Mouse (Mus musculus): ENCODE data around the gene Tcea3.

The Tcea3 gene

DNA sequence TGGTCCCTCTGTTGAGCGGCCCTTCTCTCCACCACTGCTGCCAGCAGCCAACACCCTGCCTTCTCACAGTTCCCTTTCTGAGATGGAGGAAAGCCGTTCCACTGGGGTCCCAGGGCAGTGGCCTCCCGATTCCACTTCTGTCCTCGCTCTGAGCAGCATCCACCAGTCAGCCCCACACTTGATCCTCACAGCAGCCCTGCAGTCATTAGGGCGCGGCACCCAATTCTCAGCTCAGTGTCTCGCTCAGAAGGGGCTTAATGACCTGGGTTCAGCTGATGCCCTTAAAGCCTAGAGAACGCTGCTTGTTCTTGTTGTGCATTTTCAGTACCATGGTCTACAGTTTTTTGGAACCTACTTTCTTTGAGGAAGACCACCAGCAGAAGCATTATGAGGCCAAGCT, 33.6 kb downstream of the Tcea3 start:
- DNase-seq (ENCODE audit: low spot score in 2 of 2) = no peak

DNA sequence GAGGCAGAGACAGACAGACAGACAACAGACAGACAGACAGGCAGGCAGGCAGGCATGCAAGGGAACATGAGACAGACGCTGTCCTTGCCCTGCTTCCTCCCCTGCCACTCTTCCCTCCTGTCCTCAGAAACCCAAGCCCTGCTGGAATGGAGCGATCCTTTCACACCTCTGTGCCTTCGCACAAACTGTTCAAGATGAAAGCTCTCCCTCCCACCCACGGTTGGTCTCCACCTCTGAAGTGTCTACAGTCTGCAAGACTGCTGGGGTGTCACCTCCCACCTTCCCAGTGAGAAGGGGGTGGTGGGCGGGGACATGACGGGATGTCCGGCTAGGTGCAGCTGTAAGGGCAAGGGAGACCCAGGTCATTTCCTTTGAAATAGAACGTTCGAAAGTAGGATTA, 34.1 kb downstream of the Tcea3 start:
- DNase-seq (ENCODE audit: low spot score in 2 of 2) = no peak

- no peak for DNase-seq (ENCODE audit: low spot score in 2 of 2)
Measured at GRCm38 (mm10) chr4:136282621-136283480, 35.3 kb downstream of the Tcea3 start.

GRCm38 (mm10) chr4:136283783-136284182, 36.3 kb downstream of the Tcea3 start:
- no peak for DNase-seq (ENCODE audit: low spot score in 2 of 2)

- DNase-seq (ENCODE audit: low spot score in 2 of 2) = peak in 1 of 2 experiments; percentile 37
Measured at GRCm38 (mm10) chr4:136284455-136284854, 36.9 kb downstream of the Tcea3 start, which contains the start of gene Zfp46. TSS of gene Zfp46 (plus strand) at chr4:136284683.

DNA sequence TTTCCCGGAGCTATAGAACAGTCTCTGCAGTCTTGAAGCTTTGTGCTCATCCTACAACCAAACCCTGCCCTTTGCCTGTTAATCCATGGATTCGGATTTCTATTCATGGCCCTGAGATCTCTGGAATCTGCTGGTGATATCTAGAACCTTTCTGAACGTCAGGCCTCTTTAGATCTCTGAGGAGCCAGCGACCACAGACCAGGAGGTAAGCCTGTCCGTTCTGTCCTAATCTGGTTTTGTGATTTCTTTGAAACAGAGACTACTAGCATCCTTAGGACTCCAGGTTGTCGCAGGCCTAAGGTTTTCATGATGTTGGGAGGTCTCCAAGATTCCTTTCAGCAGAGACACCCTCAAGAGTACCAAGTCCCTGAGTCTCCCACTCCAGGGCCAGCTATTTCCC, 37.4 kb downstream of the Tcea3 start:
- DNase-seq (ENCODE audit: low spot score in 2 of 2) = no peak

GRCm38 (mm10) chr4:136285348-136285810, 37.9 kb downstream of the Tcea3 start:
- DNase-seq (ENCODE audit: low spot score in 2 of 2) = peak; percentile 89 to 92

DNA sequence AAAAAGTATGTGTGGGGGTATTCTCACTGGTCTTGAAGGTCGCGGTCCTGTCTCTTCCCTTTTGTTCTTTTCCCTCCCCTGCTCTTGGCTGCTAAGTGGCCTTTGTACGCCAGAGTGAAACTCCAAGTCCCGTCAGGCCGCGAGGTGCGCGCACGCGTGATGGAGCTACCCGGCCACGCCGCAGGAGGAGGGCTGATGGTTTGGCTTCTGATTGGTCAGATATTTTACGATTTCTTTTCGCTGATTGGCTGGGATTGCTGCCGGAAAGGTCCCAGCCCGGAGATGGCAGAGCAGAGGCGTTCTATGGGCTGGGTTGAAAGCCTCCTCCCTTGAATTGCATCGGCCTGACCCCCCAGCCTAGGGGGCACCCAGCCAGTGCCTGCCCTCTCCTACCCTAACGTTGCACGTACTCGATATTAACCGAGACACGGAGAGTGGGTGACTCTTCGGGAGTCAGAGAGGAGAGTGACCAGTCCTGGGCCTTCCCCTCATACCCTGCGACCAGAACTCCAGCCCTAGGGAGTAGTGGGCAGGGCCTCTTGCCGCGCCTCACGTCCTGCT, 38.4 kb downstream of the Tcea3 start:
- peak; percentile 95 to 96 for DNase-seq (ENCODE audit: low spot score in 2 of 2)

- DNase-seq (ENCODE audit: low spot score in 2 of 2) = no peak
Measured at GRCm38 (mm10) chr4:136289918-136290780, 42.6 kb downstream of the Tcea3 start.

DNA sequence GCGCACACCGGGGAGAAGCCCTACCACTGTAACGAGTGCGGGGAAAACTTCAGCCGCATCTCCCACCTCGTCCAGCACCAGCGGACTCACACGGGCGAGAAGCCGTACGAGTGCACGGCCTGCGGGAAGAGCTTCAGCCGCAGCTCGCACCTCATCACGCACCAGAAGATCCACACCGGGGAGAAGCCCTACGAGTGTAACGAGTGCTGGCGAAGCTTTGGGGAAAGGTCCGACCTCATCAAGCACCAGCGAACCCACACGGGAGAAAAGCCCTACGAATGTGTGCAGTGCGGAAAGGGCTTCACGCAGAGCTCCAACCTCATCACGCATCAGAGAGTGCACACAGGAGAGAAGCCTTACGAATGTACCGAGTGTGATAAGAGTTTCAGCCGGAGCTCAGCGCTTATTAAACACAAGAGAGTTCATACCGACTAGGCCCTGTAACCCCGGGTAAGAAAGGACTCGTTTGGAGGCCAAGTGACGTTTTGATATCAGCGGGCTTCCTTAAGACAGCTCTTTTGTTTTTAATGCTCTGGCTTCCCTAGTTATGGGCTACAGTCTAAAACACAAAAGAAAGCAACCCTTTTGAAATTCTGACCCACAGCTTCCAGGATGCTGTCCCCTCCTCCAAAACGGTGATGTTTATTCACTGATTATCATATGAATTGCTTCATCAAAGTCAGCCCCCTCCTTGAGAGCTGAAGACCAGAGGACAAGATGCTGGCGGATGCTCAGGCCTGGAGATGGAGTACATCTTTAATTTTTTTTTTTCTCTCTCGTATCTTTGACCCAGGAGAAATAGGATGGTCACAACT, 43.5 kb downstream of the Tcea3 start:
- DNase-seq (ENCODE audit: low spot score in 2 of 2) = no peak

GRCm38 (mm10) chr4:136291692-136292091, 44.2 kb downstream of the Tcea3 start:
- DNase-seq (ENCODE audit: low spot score in 2 of 2) = no peak

DNA sequence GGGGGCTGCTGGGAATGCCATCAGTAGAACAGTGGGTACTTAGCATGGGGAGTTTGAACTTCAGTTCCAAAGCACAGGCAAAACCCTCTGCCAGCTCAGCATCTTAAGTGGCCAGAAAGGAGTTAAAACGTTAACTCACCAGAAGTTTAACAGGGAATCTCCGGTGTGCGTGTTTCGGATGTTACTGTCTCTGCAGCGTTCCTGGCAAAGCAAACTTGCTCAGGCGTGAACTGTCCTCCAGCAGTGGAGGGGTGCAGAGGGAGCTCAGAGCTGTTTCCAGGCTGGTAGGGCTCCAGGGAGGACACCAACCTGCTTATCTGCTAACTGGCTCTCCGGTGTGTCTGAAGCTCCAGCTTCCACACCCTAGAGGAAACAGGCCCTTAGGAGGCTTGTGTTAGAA, 48.4 kb downstream of the Tcea3 start:
- DNase-seq (ENCODE audit: low spot score in 2 of 2) = no peak

DNA sequence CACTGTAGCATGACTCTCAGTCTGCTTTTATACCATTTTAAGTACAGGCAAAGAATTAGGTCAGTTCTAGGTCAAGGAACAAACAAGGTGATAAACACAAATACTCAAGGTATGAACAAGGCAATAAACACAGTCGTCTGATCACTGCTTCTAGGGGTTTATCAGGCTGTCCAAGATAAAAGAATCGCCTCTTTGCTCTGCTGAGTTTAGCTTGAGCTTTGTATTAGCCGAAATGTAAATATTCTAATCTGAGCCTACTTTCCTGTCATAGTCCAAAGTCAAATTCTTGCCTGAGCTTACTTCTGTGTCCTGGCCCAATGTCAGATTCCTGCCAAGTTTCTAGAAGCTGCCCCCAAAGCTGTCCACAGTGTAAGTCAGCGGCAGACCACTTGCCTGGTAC, 54.9 kb downstream of the Tcea3 start:
- DNase-seq (ENCODE audit: low spot score in 2 of 2) = no peak

- DNase-seq (ENCODE audit: low spot score in 2 of 2) = no peak
Measured at GRCm38 (mm10) chr4:136304181-136304580, 56.7 kb downstream of the Tcea3 start.

DNA sequence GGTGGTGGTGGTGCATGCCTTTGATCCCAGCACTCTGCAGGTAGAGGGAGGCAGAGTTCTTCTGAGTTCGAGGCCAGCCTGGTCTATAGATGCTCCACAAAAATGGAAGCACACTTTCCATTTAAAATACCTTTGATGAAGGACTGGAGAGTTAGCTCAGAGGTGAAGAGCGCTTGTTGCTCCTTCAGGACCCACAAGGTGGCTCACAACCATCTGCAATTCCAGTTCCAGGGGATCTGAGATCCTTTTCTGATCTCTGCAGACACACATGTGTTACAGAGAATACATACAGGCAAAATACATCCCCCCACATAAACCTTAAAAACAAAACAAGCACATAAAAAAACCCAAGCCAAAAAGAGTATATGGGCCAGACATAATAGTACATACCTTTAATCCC, 60.8 kb downstream of the Tcea3 start:
- no peak for DNase-seq (ENCODE audit: low spot score in 2 of 2)

DNA sequence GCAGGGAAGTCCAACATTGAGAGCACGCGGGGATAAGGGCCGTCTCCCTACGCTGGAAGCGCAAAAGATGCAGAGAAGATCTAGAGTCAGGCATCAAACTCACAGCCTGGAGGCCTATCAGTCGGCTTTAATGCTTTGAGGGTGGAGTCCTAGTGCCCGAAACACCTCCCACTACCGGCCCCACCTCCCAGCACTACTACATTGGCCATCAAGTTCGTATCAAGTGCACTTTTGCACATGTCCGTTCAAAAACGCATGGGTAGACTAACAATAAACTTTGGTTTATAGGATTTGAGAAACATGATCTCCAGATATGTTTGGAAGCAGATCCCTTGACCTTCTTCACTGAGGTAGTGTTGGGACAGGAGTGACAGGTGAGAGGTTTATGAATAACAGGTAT, 62.3 kb downstream of the Tcea3 start:
- DNase-seq (ENCODE audit: low spot score in 2 of 2) = peak; percentile 72 to 81

DNA sequence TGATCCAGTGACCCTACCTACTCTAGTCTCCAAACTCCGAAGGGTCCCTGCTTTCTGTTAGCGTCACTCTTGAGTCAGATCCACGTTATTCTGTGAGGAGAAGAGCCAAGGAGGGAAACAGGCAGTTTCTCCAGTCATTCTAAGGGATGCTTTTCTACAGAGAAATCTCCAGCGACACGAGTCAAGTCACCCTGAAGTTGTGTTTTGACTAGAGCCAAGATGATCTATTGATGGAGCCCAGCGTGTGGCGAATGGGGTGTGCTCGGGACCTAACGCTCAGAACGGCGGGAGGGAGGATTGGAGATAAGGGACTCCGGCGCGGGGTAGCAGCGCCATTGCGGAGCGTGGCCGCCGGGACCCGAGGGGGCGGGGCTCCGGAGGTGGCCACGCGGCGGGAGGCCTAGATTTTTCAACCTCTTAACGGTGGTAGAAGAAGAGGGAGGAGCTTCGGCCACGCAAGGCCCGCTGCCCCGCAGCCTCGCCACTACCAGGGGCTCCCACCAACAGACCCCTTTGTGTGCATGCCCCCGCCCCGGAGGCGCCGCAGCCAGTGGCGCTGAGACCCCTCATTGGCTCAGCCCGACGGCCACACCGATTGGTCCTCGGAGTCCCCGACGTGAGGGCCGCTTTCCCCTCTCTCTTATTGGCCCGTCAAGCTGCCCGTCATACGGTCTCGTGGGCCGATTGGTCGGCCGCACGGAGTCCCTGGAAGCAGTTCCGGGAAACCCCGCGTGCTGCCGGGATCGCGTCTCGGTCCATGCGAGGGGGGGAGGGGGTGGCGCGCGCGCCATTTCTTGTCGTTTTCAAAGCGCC, 62.9 kb downstream of the Tcea3 start, which contains the start of gene Hnrnpr:
Gene Hnrnpr (plus strand): TSS at position 714 of the 813 bp plus-strand sequence.
- DNase-seq (ENCODE audit: low spot score in 2 of 2) = peak; percentile 99 to 100

- DNase-seq (ENCODE audit: low spot score in 2 of 2) = peak; percentile 83 to 91
Measured at GRCm38 (mm10) chr4:136311042-136311999, 63.8 kb downstream of the Tcea3 start.

GRCm38 (mm10) chr4:136312616-136313015, 65.1 kb downstream of the Tcea3 start:
- DNase-seq (ENCODE audit: low spot score in 2 of 2) = no peak
